Mouse (Mus musculus): ENCODE results near the gene Lmcd1. TPM values are rescaled to one million over a fixed set of nuclear protein-coding genes. Genes with fewer than 3 reads are reported as not detected.
"Not testable (repeated sequence)": the region's sequence is repeated elsewhere in the genome, so short reads cannot be mapped to it uniquely, and the experiment has no call there.

Gene Lmcd1
- polyA plus RNA-seq (2014; fragmentation: Nextera tagmentation; extraction: Ambion mirVana): 14.5 and 20.0 TPM in 2 replicates

DNA sequence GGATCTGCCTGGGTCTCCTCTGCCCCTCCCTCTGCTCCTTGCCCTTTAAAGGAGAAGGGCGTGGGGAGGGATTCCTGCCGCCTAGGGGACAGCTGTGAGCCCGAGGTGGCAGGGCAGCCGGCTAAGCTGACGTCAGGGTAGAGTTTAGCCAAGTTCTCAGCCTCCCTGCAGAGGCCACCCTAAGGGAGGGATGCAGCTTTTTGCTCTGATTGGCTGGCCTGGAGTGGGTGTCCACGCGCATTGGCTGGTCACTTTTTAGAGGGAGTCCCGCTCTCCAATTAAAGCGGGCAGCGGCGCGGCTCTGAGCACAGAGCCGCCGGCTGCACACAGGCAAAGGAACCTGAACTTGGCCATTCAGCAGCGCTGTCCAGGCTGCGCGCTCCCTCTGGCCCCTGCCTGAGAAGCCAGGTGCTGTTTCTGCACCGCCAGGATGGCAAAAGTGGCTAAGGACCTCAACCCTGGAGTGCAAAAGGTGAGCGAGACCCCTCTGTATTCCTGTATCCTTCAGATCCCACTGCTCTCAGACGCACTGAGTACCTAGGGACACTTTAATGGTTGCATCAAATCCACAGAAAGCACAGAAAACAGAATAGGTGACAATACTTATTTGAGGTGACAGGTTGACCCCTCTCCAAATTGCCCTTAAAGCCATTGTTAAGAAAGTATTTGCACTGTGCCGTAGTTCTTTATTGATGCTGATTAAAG is at the start of gene Lmcd1:
Gene Lmcd1 (plus strand): TSS at position 258 of the 705 bp plus-strand sequence.
- Histone ChIP-seq H3K27me3 (ENCODE audit: control insufficient read depth, insufficient read depth, low read length) (no peaks in the 10 kb centered on the region), H3K9me3 (ENCODE audit: control insufficient read depth, low read length) (no peaks in the 10 kb centered on the region), H3K9ac (ENCODE audit: low read depth, low read length) (peak within 1 kb of the TSS; percentile 32; the same call in 1 of the 2 replicates), H3K4me3 (ENCODE audit: low read length) (peak within 1 kb of the TSS; percentile 29; the same call in 1 of the 2 replicates), H3K27ac (ENCODE audit: low read depth, low read length) (no peak within 1 kb of the TSS), H3K36me3 (ENCODE audit: control insufficient read depth, insufficient read depth, low read length) (no peaks in the 10 kb centered on the region), H3K4me1 (ENCODE audit: control insufficient read depth, insufficient read depth, low read length) (peaks cover 23% of the 10 kb centered on the region), H3K4me2 (replicated peaks; ENCODE audit: low read depth, low read length) (peak within 1 kb of the TSS; percentile 59)
- peak; percentile 98 for ATAC-seq (ENCODE audit: low FRiP score, low TSS enrichment)
- WGBS: 2% methylated on average over 21 of the region's 21 CpGs

DNA sequence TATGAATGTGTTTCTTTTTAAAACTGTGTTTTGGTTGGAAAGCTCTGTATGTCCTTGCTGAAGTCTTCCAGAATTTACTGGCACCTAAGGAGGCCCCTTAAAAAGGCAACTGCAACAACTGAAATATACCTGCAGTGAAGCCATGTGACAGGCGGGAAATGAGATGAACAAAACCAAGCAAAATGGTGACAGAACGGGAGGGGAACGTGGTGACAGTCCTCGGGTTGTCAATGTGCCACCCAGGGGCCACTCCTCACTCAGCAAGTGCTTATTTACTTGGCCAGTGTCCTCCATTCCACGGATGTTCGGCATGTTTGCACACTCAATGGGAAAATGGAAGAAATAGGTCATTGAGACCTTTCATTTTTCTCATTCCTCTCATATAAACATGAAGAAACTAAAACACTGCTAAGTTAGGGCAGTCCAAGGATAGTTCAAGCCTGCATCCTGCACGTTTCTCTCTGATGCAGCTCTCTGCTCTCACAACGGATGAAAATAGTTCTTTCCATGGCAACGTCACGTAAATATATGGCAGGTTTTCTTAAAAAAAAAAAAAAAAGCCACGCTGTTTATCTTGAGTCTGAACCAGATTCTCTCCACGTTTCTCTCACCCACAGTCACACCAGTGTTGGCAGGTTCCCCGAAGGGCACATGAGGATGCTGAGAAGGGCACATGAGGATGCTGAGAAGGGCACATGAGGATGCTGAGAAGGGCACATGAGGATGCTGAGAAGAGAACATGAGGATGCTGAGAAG is 49.5 kb upstream of the Lmcd1 start:
- 72% methylated on average over 13 of the region's 13 CpGs for WGBS

DNA sequence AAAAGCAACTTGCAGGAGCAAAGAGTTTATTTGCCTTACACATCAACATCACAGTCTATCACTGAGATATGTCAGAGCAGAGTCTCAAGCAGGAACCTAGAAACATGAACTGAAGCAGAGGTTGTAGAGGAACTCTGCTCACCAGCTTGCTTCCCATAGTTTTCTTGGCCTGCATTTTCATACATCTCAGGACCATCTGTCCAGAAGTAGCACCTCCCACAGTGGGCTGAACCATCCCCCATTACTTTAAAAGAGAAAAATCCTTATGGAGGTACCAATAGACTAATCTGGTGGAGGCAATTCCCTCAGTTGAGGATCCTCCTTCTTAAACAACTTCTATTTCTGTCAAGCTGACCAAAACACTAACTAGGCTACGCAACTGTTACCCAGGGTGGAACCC is 36.8 kb upstream of the Lmcd1 start:
- no peaks in the 10 kb centered on the region for H3K27me3 ChIP-seq (ENCODE audit: control insufficient read depth, insufficient read depth, low read length)
- H3K4me2 ChIP-seq (replicated peaks; ENCODE audit: low read depth, low read length): no peak overlapping the region
- H3K9ac ChIP-seq (ENCODE audit: low read depth, low read length): no peak overlapping the region
- no peak overlapping the region for H3K4me3 ChIP-seq (ENCODE audit: low read length)
- no peaks in the 10 kb centered on the region for H3K9me3 ChIP-seq (ENCODE audit: control insufficient read depth, low read length)
- no peaks in the 10 kb centered on the region for H3K4me1 ChIP-seq (ENCODE audit: control insufficient read depth, insufficient read depth, low read length)
- ATAC-seq (ENCODE audit: low FRiP score, low TSS enrichment): no peak
- WGBS: 89% methylated on average over 1 of the region's 1 CpGs
- H3K27ac ChIP-seq (ENCODE audit: low read depth, low read length): no peak overlapping the region
- no peaks in the 10 kb centered on the region for H3K36me3 ChIP-seq (ENCODE audit: control insufficient read depth, insufficient read depth, low read length)

More for the DNA sequence above, 49.5 kb upstream of the Lmcd1 start:
- H3K27ac ChIP-seq (ENCODE audit: low read depth, low read length): no peak overlapping the region
- no peaks in the 10 kb centered on the region for H3K36me3 ChIP-seq (ENCODE audit: control insufficient read depth, insufficient read depth, low read length)
- H3K9ac ChIP-seq (ENCODE audit: low read depth, low read length): no peak overlapping the region
- no peak for ATAC-seq (ENCODE audit: low FRiP score, low TSS enrichment)
- no peaks in the 10 kb centered on the region for H3K9me3 ChIP-seq (ENCODE audit: control insufficient read depth, low read length)
- no peak overlapping the region for H3K4me2 ChIP-seq (replicated peaks; ENCODE audit: low read depth, low read length)
- no peaks in the 10 kb centered on the region for H3K27me3 ChIP-seq (ENCODE audit: control insufficient read depth, insufficient read depth, low read length)
- H3K4me1 ChIP-seq (ENCODE audit: control insufficient read depth, insufficient read depth, low read length): no peaks in the 10 kb centered on the region
- no peak overlapping the region for H3K4me3 ChIP-seq (ENCODE audit: low read length)

DNA sequence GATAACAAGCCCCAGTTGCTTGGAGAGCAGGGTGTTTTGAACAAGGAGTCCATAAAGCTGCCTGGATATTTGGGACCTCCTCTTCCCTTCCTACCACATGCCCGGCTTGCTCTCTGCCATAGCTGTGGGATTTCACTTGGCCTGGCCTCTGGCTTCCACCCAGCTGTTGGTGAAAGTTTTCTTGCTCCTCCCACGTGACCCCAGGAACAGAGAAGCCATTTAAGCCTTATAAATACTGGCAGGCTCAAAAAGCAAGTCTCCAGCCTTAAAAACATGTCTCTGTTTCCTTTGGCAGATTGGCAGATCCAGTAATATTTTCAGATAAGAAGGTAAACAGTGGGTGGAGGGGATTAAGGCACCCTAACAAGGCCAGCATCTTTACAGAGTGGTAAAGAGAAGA is 31.3 kb upstream of the Lmcd1 start:
- Histone ChIP-seq H3K9me3 (ENCODE audit: control insufficient read depth, low read length) (no peaks in the 10 kb centered on the region), H3K4me3 (ENCODE audit: low read length) (no peak overlapping the region), H3K27ac (ENCODE audit: low read depth, low read length) (no peak overlapping the region), H3K4me2 (replicated peaks; ENCODE audit: low read depth, low read length) (no peak overlapping the region), H3K27me3 (ENCODE audit: control insufficient read depth, insufficient read depth, low read length) (no peaks in the 10 kb centered on the region), H3K9ac (ENCODE audit: low read depth, low read length) (no peak overlapping the region), H3K36me3 (ENCODE audit: control insufficient read depth, insufficient read depth, low read length) (no peaks in the 10 kb centered on the region), H3K4me1 (ENCODE audit: control insufficient read depth, insufficient read depth, low read length) (no peaks in the 10 kb centered on the region)
- no peak for ATAC-seq (ENCODE audit: low FRiP score, low TSS enrichment)
- 60% methylated on average over 2 of the region's 2 CpGs for WGBS

DNA sequence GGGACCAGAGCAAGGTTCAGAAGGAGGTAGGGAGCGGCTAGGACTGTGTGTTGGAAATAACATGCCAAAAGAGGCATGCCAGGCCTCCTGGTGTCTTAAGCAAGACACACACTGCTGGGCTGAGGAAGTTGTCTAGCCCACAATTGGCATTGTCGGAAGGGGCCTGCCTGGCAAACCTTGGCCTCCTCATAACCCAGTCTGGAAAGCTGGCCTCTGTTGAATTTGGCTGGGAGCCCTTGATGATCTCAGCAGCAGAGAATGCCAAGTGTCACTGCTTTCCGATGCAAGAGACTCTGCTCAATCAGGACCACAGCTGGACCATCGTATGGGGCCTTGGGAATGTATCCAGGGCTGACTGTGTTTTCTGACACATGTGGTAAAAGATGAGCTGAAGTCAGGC is 27.9 kb upstream of the Lmcd1 start:
- Histone ChIP-seq H3K9ac (ENCODE audit: low read depth, low read length) (no peak overlapping the region), H3K4me2 (replicated peaks; ENCODE audit: low read depth, low read length) (no peak overlapping the region), H3K27me3 (ENCODE audit: control insufficient read depth, insufficient read depth, low read length) (no peaks in the 10 kb centered on the region), H3K4me3 (ENCODE audit: low read length) (no peak overlapping the region), H3K4me1 (ENCODE audit: control insufficient read depth, insufficient read depth, low read length) (no peaks in the 10 kb centered on the region), H3K36me3 (ENCODE audit: control insufficient read depth, insufficient read depth, low read length) (no peaks in the 10 kb centered on the region), H3K9me3 (ENCODE audit: control insufficient read depth, low read length) (no peaks in the 10 kb centered on the region), H3K27ac (ENCODE audit: low read depth, low read length) (no peak overlapping the region)
- WGBS: 61% methylated on average over 4 of the region's 4 CpGs
- ATAC-seq (ENCODE audit: low FRiP score, low TSS enrichment): no peak

DNA sequence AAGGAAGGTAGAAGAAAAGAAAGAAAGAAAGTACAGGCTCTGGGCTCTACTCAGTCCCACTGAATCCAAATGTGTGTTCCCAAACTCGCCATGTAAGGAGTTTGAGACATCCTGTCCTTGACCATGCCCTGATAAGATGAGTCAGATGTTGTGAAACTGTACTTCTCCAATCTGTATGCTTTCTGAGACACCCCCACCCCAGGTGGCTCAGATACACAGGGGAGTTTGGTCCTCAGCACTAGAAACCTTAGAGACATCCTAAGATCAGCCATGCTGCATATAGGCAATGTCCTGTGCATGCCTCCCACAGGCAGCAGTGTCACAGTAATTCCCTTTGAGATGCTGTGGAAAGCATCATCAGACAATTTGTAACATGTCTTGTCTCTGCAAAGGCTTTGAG is 26.9 kb upstream of the Lmcd1 start:
- ATAC-seq (ENCODE audit: low FRiP score, low TSS enrichment): no peak
- H3K4me1 ChIP-seq (ENCODE audit: control insufficient read depth, insufficient read depth, low read length): no peaks in the 10 kb centered on the region
- H3K27me3 ChIP-seq (ENCODE audit: control insufficient read depth, insufficient read depth, low read length): no peaks in the 10 kb centered on the region
- no peak overlapping the region for H3K27ac ChIP-seq (ENCODE audit: low read depth, low read length)
- 83% methylated on average over 1 of the region's 1 CpGs for WGBS
- H3K9ac ChIP-seq (ENCODE audit: low read depth, low read length): no peak overlapping the region
- H3K36me3 ChIP-seq (ENCODE audit: control insufficient read depth, insufficient read depth, low read length): no peaks in the 10 kb centered on the region
- no peaks in the 10 kb centered on the region for H3K9me3 ChIP-seq (ENCODE audit: control insufficient read depth, low read length)
- H3K4me3 ChIP-seq (ENCODE audit: low read length): no peak overlapping the region
- no peak overlapping the region for H3K4me2 ChIP-seq (replicated peaks; ENCODE audit: low read depth, low read length)

DNA sequence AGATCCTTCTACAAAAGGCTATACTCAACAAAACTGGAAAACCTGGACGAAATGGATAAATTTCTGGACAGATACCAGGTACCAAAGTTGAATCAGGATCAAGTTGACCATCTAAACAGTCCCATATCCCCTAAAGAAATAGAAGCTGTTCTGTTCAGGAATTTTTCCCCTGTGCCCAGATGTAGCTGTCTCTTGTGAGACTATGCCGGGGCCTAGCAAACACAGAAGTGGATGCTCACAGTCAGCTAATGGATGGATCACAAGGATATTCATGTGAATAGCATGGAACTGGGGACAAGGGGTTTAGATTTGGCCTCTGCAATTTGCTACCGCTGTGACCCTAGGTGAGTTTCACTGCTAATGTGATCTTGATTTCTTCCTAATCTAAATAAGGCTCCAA is 19.6 kb upstream of the Lmcd1 start:
- H3K27me3 ChIP-seq (ENCODE audit: control insufficient read depth, insufficient read depth, low read length); H3K27ac ChIP-seq (ENCODE audit: low read depth, low read length); H3K9me3 ChIP-seq (ENCODE audit: control insufficient read depth, low read length); ATAC-seq (ENCODE audit: low FRiP score, low TSS enrichment); H3K4me1 ChIP-seq (ENCODE audit: control insufficient read depth, insufficient read depth, low read length); H3K4me2 ChIP-seq (replicated peaks; ENCODE audit: low read depth, low read length); H3K36me3 ChIP-seq (ENCODE audit: control insufficient read depth, insufficient read depth, low read length); H3K4me3 ChIP-seq (ENCODE audit: low read length); H3K9ac ChIP-seq (ENCODE audit: low read depth, low read length): not testable (repeated sequence)
- WGBS: 99% methylated on average over 2 of the region's 3 CpGs

DNA sequence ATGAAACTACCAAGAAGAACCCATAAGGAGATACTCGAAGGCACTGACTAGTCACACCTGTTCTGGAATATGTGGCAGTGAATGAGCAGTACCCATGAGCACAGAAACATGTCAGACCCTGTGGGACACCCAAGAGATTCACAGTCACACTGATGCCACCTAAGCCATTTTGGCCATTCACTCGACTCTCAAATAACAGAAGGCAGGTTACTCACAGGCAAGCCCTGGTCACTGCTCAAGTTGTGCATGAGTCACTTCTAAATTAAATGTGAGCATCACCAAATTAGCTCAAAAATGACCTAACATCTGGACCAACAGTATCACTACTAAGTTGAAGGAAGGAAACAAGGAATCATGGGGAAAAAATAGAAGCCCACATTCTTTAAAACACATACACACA is 18.6 kb upstream of the Lmcd1 start:
- no peak for ATAC-seq (ENCODE audit: low FRiP score, low TSS enrichment)
- no peaks in the 10 kb centered on the region for H3K27me3 ChIP-seq (ENCODE audit: control insufficient read depth, insufficient read depth, low read length)
- no peaks in the 10 kb centered on the region for H3K9me3 ChIP-seq (ENCODE audit: control insufficient read depth, low read length)
- H3K36me3 ChIP-seq (ENCODE audit: control insufficient read depth, insufficient read depth, low read length): no peaks in the 10 kb centered on the region
- H3K9ac ChIP-seq (ENCODE audit: low read depth, low read length): no peak overlapping the region
- H3K4me2 ChIP-seq (replicated peaks; ENCODE audit: low read depth, low read length): no peak overlapping the region
- H3K27ac ChIP-seq (ENCODE audit: low read depth, low read length): no peak overlapping the region
- no peak overlapping the region for H3K4me3 ChIP-seq (ENCODE audit: low read length)
- 87% methylated on average over 2 of the region's 2 CpGs for WGBS
- H3K4me1 ChIP-seq (ENCODE audit: control insufficient read depth, insufficient read depth, low read length): no peaks in the 10 kb centered on the region

All from kidney, embryonic 14.5 days (tissue).